Mouse (Mus musculus) adrenal gland, adult 8-10 months (tissue): ENCODE measurements at regions not wholly inside any gene's neighbourhood (a gene's known extent, or its start where the extent isn't known, plus 50 kb on each side); places are given as distances from the start of the nearest gene placed in this dataset.
"Not testable (repeated sequence)": the region's sequence is repeated elsewhere in the genome, so short reads cannot be mapped to it uniquely, and the experiment has no call there.

Experiments
- DNase-seq: peaks from one replicate; pipeline ENCODE4 v3.0.0; 2022

- no peak for DNase-seq
Observed at GRCm38 (mm10) chr12:16374331-16374996, 236.3 kb downstream of the Lpin1 start.

GRCm38 (mm10) chr12:16370061-16370460 lies 240.7 kb downstream of the Lpin1 start:
- DNase-seq, result no peak

GRCm38 (mm10) chr12:16362341-16362740 lies 248.4 kb downstream of the Lpin1 start:
- no peak for DNase-seq

GRCm38 (mm10) chr12:16358831-16359230 lies 251.9 kb downstream of the Lpin1 start:
- DNase-seq, result no peak

GRCm38 (mm10) chr12:16354711-16355110 lies 256.1 kb downstream of the Lpin1 start:
- no peak for DNase-seq

- DNase-seq, result no peak
Observed at GRCm38 (mm10) chr12:16351751-16352150, 259.0 kb downstream of the Lpin1 start.

GRCm38 (mm10) chr12:16349310-16349709 lies 261.5 kb downstream of the Lpin1 start:
- DNase-seq, result no peak

GRCm38 (mm10) chr12:16344021-16344420 lies 266.7 kb downstream of the Lpin1 start:
- DNase-seq, result no peak

GRCm38 (mm10) chr12:16342030-16342429 lies 268.7 kb downstream of the Lpin1 start:
- DNase-seq, result not testable (repeated sequence)

GRCm38 (mm10) chr12:16331456-16331855 lies 279.3 kb downstream of the Lpin1 start:
- no peak for DNase-seq

- no peak for DNase-seq
Observed at GRCm38 (mm10) chr12:16329129-16329528, 281.6 kb downstream of the Lpin1 start.

GRCm38 (mm10) chr12:16320536-16321402 lies 290.0 kb downstream of the Lpin1 start:
- no peak for DNase-seq

GRCm38 (mm10) chr12:16308101-16308500 lies 302.7 kb downstream of the Lpin1 start:
- DNase-seq, result no peak

- DNase-seq, result no peak
Observed at GRCm38 (mm10) chr12:16304701-16305377, 305.9 kb downstream of the Lpin1 start.

- DNase-seq, result no peak
Observed at GRCm38 (mm10) chr12:16285061-16285460, 325.7 kb downstream of the Lpin1 start.

GRCm38 (mm10) chr12:16279146-16279545 lies 331.6 kb downstream of the Lpin1 start:
- DNase-seq, result no peak

GRCm38 (mm10) chr12:16277567-16278332 lies 333.0 kb downstream of the Lpin1 start:
- no peak for DNase-seq

- DNase-seq, result no peak
Observed at GRCm38 (mm10) chr12:16277144-16277543, 333.6 kb downstream of the Lpin1 start.

GRCm38 (mm10) chr12:16276301-16276700 lies 334.5 kb downstream of the Lpin1 start:
- DNase-seq, result no peak

GRCm38 (mm10) chr12:16272441-16272840 lies 338.3 kb downstream of the Lpin1 start:
- DNase-seq, result no peak

GRCm38 (mm10) chr12:16270876-16271275 lies 339.9 kb downstream of the Lpin1 start:
- DNase-seq, result no peak

GRCm38 (mm10) chr12:16269706-16270105 lies 341.1 kb downstream of the Lpin1 start:
- no peak for DNase-seq
